Mouse (Mus musculus) brain, embryonic 14.5 days (tissue): Measurements from ENCODE around the gene Vps35. TPM values are rescaled to one million over a fixed set of nuclear protein-coding genes. Genes with fewer than 3 reads are reported as not detected.
A peak's percentile ranks its signal among the peaks of the same experiment; 100 is the strongest.

Experiments used
- DNase-seq: peaks from one replicate; pipeline ENCODE4 v3.0.0-alpha.2; 2011; ENCODE audit warnings: low read depth
- CTCF ChIP-seq: fragments of 200-500 bp; IDR thresholded peaks from 2 replicates; pipeline ENCODE4 v1.5.1; 2012; ENCODE audit warnings: inconsistent platforms, mild to moderate bottlenecking, moderate library complexity, borderline replicate concordance; ENCODE audit not compliant: insufficient read depth, insufficient read length; ENCODE audit errors: extremely low read depth
- POLR2A ChIP-seq: fragments of 200-500 bp; IDR thresholded peaks from 2 replicates; pipeline ENCODE4 v1.6.1; 2012; ENCODE audit warnings: mild to moderate bottlenecking, inconsistent platforms, borderline replicate concordance; ENCODE audit not compliant: poor library complexity, insufficient read depth, insufficient read length, severe bottlenecking; ENCODE audit errors: extremely low read depth
- polyA plus RNA-seq: library from polyadenylated mRNA; depleted of rRNA; stranded (reverse); fragments of >200 nt; gene quantifications from 2 replicates; pipeline ENCODE4 v1.2.3, GENCODE M21; 2012; rRNA removed

The Vps35 gene
- polyA plus RNA-seq, 1 experiment = 81.3 TPM

GRCm38 (mm10) chr8:85303531-85303930, 3.9 kb upstream of the Vps35 start:
- DNase-seq = no peak
- TF ChIP-seq POLR2A (no peak), CTCF (no peak)

GRCm38 (mm10) chr8:85302931-85303330, 3.3 kb upstream of the Vps35 start:
- no peak for DNase-seq
- TF ChIP-seq POLR2A (no peak), CTCF (no peak)

GRCm38 (mm10) chr8:85301941-85302340, 2.3 kb upstream of the Vps35 start:
- TF ChIP-seq CTCF (no peak), POLR2A (no peak)
- no peak for DNase-seq

GRCm38 (mm10) chr8:85298600-85299433, 785 bp downstream of the Vps35 start:
- peak; percentile 46 for DNase-seq
- TF ChIP-seq CTCF (no peak), POLR2A (no peak)

- DNase-seq = no peak
- TF ChIP-seq CTCF = no peak
Observed at GRCm38 (mm10) chr8:85286846-85287245, 12.8 kb downstream of the Vps35 start.

GRCm38 (mm10) chr8:85227297-85227696, 72.3 kb downstream of the Vps35 start:
- no peak for TF ChIP-seq POLR2A
- TF ChIP-seq CTCF = no peak
- no peak for DNase-seq

- TF ChIP-seq CTCF = no peak
- no peak for TF ChIP-seq POLR2A
- no peak for DNase-seq
Observed at GRCm38 (mm10) chr8:85225688-85226087, 73.9 kb downstream of the Vps35 start, which contains the start of gene Olfr371. Gene Olfr371 (plus strand): TSS chr8:85225988.

DNA sequence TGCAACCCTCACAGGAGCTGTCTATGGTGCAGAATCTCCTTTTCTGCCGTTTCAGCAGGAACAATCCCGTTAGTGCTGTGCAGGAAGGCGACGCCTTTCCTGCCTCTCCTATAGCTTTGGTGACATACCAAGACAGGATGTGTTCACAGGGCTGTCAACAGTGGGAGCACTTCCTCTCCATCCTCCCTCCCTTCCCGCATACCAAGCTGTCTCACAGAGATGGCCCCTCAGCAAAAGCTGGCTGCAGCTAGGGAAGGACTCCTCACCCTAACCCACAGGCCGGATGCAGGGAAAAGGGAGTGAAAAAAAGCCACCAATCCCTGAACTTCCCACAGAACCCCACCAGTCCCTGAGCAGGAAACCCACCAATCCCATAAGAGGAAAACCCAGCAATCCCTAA, 78.6 kb downstream of the Vps35 start:
- TF ChIP-seq CTCF = no peak
- TF ChIP-seq POLR2A = no peak
- DNase-seq = peak; percentile 14

DNA sequence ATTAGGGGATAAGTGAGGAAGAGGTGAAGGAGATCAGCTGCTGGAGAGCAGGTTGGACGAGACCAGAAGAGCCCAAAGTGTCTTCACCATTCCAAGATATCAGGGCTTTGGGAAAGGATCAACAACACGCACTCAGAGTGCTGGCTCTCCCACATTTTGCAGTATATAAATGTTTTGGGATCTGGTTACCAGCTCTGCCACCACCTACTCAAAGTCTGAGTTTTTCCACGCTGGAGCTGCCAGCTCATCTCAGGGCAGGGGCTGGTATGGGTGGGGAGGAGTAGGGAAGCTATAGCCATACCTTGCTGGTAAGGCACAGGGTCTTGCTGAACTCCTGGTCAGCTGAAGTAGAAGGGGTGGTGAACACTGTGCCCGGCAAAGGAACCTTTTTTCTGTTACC, 79.4 kb downstream of the Vps35 start:
- DNase-seq = no peak
- TF ChIP-seq CTCF (no peak), POLR2A (no peak)

Other genes starting within 250 kb of the Vps35 start
- gene Fbxw9, start 239.7 kb downstream of the Vps35 start, polyA plus RNA-seq = 102 and 128 TPM in 2 replicates
- 0.64 TPM in 1 of 2 replicates, not detected in the other for gene Gm5741, start 231.8 kb downstream of the Vps35 start, polyA plus RNA-seq
- 74.8 and 77.0 TPM in 2 replicates for gene Dhps, start 228.0 kb downstream of the Vps35 start, polyA plus RNA-seq
- gene Wdr83os, start 219.1 kb downstream of the Vps35 start, polyA plus RNA-seq = 124 and 140 TPM in 2 replicates
- gene Wdr83, start 218.5 kb downstream of the Vps35 start, polyA plus RNA-seq = 64.9 and 86.6 TPM in 2 replicates
- 21.6 and 23.9 TPM in 2 replicates for gene Man2b1, start 216.5 kb downstream of the Vps35 start, polyA plus RNA-seq
- gene Zfp791, start 176.7 kb downstream of the Vps35 start, polyA plus RNA-seq = 2.3 and 2.8 TPM in 2 replicates
- not detected in 2 replicates for gene Cks1brt, start 147.9 kb downstream of the Vps35 start, polyA plus RNA-seq
- not detected in 2 replicates for gene Olfr371, start 73.8 kb downstream of the Vps35 start, polyA plus RNA-seq
- gene Orc6, start 170 bp downstream of the Vps35 start, polyA plus RNA-seq = 64.2 and 82.1 TPM in 2 replicates
- 0.14 and 0.18 TPM in 2 replicates for gene Mylk3, start 86.5 kb upstream of the Vps35 start, polyA plus RNA-seq
- gene 4921524J17Rik, start 133.0 kb upstream of the Vps35 start, polyA plus RNA-seq = 18.5 and 21.1 TPM in 2 replicates
- gene Gpt2, start 192.8 kb upstream of the Vps35 start, polyA plus RNA-seq = 29.6 and 34.2 TPM in 2 replicates